Mouse (Mus musculus): ENCODE measurements at regions not wholly inside any gene's neighbourhood (a gene's known extent, or its start where the extent isn't known, plus 50 kb on each side); places are given as distances from the start of the nearest gene placed in this dataset.

DNA sequence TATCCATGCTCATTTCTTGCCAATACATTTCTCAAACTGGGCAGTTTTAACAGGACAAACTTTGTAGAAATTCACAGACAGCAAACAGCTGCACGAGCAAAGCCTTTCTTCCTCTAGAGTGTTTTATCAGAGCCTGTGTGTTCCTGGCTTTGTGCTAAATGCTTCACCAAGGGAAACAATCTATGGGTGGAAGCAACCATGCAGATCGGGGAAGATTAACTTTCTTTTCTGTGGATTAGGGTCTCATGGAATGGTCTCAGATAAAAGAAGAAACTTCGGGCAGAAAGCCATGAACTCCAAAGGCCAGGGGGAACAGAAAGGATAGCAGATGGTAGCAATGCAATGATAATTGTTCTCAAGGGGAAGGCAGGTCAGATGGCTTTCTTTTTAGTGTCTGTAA lies 349.7 kb downstream of the Bckdhb start:
- no peak for TF ChIP-seq POLR2A (IDR thresholded peaks at IDR 0.05; ENCODE audit: low read depth, low read length)
- no peak for TF ChIP-seq CTCF (IDR thresholded peaks at IDR 0.05; ENCODE audit: extremely low read depth, insufficient read length, insufficient replicate concordance, low read depth, low read length)

Data from small intestine, adult 2 months (tissue).